Mouse (Mus musculus): ENCODE results near the gene Esrp2. TPM values are rescaled to one million over a fixed set of nuclear protein-coding genes. Genes with fewer than 3 reads are reported as not detected.

Esrp2 gene
- total RNA-seq, 2 experiments from 2014 or later: 1.1 to 3.5 TPM

GRCm38 (mm10) chr8:106147868-106148565, 11.2 kb upstream of the Esrp2 start:
- DNase-seq: peak; percentile 82 to 87

GRCm38 (mm10) chr8:106146014-106146413, 9.2 kb upstream of the Esrp2 start:
- DNase-seq: no peak

GRCm38 (mm10) chr8:106145331-106145730, 8.6 kb upstream of the Esrp2 start:
- DNase-seq: peak in 1 of 2 experiments; percentile 33

GRCm38 (mm10) chr8:106140769-106141168, 4.0 kb upstream of the Esrp2 start:
- DNase-seq: peak; percentile 86 to 88

- DNase-seq: no peak
Observed at GRCm38 (mm10) chr8:106140191-106140590, 3.4 kb upstream of the Esrp2 start.

GRCm38 (mm10) chr8:106138616-106139015, 1.8 kb upstream of the Esrp2 start:
- no peak for DNase-seq

GRCm38 (mm10) chr8:106137906-106138477, 1.2 kb upstream of the Esrp2 start:
- DNase-seq: peak; percentile 85 to 89

GRCm38 (mm10) chr8:106137218-106137905, 588 bp upstream of the Esrp2 start:
- DNase-seq: no peak

GRCm38 (mm10) chr8:106135672-106136071, 1.1 kb downstream of the Esrp2 start:
- DNase-seq: no peak

GRCm38 (mm10) chr8:106134751-106135571, 1.8 kb downstream of the Esrp2 start:
- DNase-seq: peak in 1 of 2 experiments; percentile 38

- DNase-seq: no peak
Observed at GRCm38 (mm10) chr8:106133946-106134345, 2.8 kb downstream of the Esrp2 start.

GRCm38 (mm10) chr8:106133526-106133925, 3.2 kb downstream of the Esrp2 start:
- no peak for DNase-seq

- no peak for DNase-seq
Observed at GRCm38 (mm10) chr8:106132356-106132755, 4.4 kb downstream of the Esrp2 start.

GRCm38 (mm10) chr8:106131488-106132222, 5.1 kb downstream of the Esrp2 start:
- DNase-seq: no peak

GRCm38 (mm10) chr8:106131021-106131420, 5.8 kb downstream of the Esrp2 start:
- no peak for DNase-seq

- DNase-seq: no peak
Observed at GRCm38 (mm10) chr8:106130505-106130904, 6.3 kb downstream of the Esrp2 start.

GRCm38 (mm10) chr8:106129997-106130396, 6.8 kb downstream of the Esrp2 start:
- DNase-seq: no peak

GRCm38 (mm10) chr8:106129232-106129930, 7.4 kb downstream of the Esrp2 start:
- DNase-seq: no peak

- DNase-seq: no peak
Observed at GRCm38 (mm10) chr8:106127882-106128410, 8.8 kb downstream of the Esrp2 start.

GRCm38 (mm10) chr8:106127054-106127453, 9.7 kb downstream of the Esrp2 start:
- DNase-seq: no peak

- DNase-seq: no peak
Observed at GRCm38 (mm10) chr8:106126055-106126454, 10.7 kb downstream of the Esrp2 start.

Measured in adrenal gland, postnatal 36 days (tissue).